Mouse (Mus musculus) embryonic facial prominence, embryonic 11.5 days (tissue): Measurements from ENCODE around the gene Ints2. TPM values are rescaled to one million over a fixed set of nuclear protein-coding genes. Genes with fewer than 3 reads are reported as not detected.
A peak's percentile ranks its signal among the peaks of the same experiment; 100 is the strongest.
"Not testable (repeated sequence)": the region's sequence is repeated elsewhere in the genome, so short reads cannot be mapped to it uniquely, and the experiment has no call there.

Experiments used
- ATAC-seq: fragments of 200-750 bp; cut with Nextera tagmentation; replicated peaks from 2 replicates; pipeline ENCODE4 v1.8.0; 2017; ENCODE audit warnings: low read depth; ENCODE audit not compliant: insufficient number of reproducible peaks, low FRiP score, low TSS enrichment
- DNase-seq: peaks from one replicate; pipeline ENCODE4 v3.0.0-alpha.2; 2015; ENCODE audit warnings: low spot score
- H3K27ac ChIP-seq: fragments of 300-500 bp; sonication (generic); replicated peaks from 2 replicates; pipeline ENCODE4 v1.5.1; 2014; ENCODE audit warnings: mild to moderate bottlenecking, low read depth, low read length, control low read depth
- H3K27me3 ChIP-seq: fragments of 300-500 bp; sonication (generic); 2 replicates; pipeline ENCODE4 v1.6.1; 2014; ENCODE audit warnings: mild to moderate bottlenecking, low read length, moderate library complexity, mixed read lengths; ENCODE audit not compliant: control insufficient read depth, insufficient read depth
- H3K36me3 ChIP-seq: fragments of 300-500 bp; sonication (generic); replicated peaks from 2 replicates; pipeline ENCODE4 v1.6.1; 2014; ENCODE audit warnings: low read depth, mild to moderate bottlenecking, low read length, moderate library complexity, mixed read lengths; ENCODE audit not compliant: control insufficient read depth, insufficient read depth
- H3K4me1 ChIP-seq: fragments of 300-500 bp; sonication (generic); 2 replicates; pipeline ENCODE4 v1.6.1; 2014; ENCODE audit warnings: low read length, mixed read lengths; ENCODE audit not compliant: control insufficient read depth, insufficient read depth
- H3K4me2 ChIP-seq: fragments of 300-500 bp; sonication (generic); 2 replicates; pipeline ENCODE4 v1.6.1; 2014; ENCODE audit warnings: low read depth, mild to moderate bottlenecking, control low read depth, low read length, moderate library complexity
- H3K4me3 ChIP-seq: fragments of 300-500 bp; sonication (generic); 2 replicates; pipeline ENCODE4 v1.5.1; 2014; ENCODE audit warnings: low read depth, low read length, control low read depth
- H3K9ac ChIP-seq: fragments of 300-500 bp; sonication (generic); replicated peaks from 2 replicates; pipeline ENCODE4 v1.6.1; 2014; ENCODE audit warnings: mild to moderate bottlenecking, control low read depth, low read length
- H3K9me3 ChIP-seq: fragments of 300-500 bp; sonication (generic); replicated peaks from 2 replicates; pipeline ENCODE4 v1.6.1; 2016; ENCODE audit warnings: mild to moderate bottlenecking, low read length, inconsistent platforms, mixed read lengths; ENCODE audit not compliant: control insufficient read depth
- WGBS: fragments of 180-500 bp; shearing (Covaris S2); extraction: QIAGEN DNeasy Blood & Tissue Kit; methylation state at CpG from one replicate; pipeline ENCODE4 v1.1.7; 2014; 5-methylcytosine and 5-hydroxymethylcytosine counted together
- polyA plus RNA-seq: library from polyadenylated mRNA; unstranded; fragments of >200 nt; fragmentation: Nextera tagmentation; extraction: Ambion mirVana; gene quantifications from 2 replicates; pipeline ENCODE4 v1.2.1, GENCODE M21; 2014

Ints2 gene
- polyA plus RNA-seq: 53.8 and 57.2 TPM in 2 replicates

DNA sequence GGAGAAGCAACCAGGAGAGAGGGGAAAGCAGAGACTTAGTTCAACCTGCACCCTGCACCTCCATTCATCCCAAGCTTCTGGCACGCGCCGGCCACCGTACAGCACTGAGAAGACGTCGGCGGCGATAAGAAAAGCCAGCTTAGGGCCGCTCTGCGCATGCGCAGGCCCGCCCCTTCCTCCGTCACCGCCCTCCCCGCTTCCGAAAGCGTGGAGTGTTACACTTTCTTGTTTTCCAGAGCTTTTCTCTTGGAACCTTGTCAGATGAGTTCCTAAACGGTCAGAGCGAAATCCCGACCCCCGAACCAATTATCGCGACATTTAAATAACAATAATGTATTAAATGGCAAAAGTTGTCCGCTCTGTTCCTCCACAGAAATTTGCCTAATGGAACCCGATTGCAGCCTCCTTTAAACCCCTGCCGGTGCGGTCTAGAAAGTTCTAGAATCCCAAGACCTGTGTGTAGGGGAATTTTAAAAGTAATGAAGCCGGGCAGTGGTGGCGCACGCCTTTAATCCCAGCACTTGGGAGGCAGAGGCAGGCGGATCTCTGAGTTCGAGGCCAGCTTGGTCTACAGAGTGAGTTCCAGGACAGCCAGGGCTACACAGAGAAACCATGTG lies at the start of gene Ints2:
TSS of gene Ints2 (minus strand) at position 116 of the 617 bp plus-strand sequence.
- Histone ChIP-seq H3K4me1 (no peaks in the 10 kb centered on the region), H3K36me3 (no peaks in the 10 kb centered on the region; the same call in 1 of the 2 replicates), H3K27ac (peak within 1 kb of the TSS; percentile 52; the same call in 1 of the 2 replicates), H3K4me3 (peak within 1 kb of the TSS; percentile 76), H3K9me3 (no peaks in the 10 kb centered on the region), H3K4me2 (peak within 1 kb of the TSS; percentile 55), H3K27me3 (no peaks in the 10 kb centered on the region), H3K9ac (peak within 1 kb of the TSS; percentile 92)
- peak; percentile 95 for DNase-seq
- ATAC-seq: peak; percentile 96
- WGBS: 8% methylated on average over 32 of the region's 32 CpGs

DNA sequence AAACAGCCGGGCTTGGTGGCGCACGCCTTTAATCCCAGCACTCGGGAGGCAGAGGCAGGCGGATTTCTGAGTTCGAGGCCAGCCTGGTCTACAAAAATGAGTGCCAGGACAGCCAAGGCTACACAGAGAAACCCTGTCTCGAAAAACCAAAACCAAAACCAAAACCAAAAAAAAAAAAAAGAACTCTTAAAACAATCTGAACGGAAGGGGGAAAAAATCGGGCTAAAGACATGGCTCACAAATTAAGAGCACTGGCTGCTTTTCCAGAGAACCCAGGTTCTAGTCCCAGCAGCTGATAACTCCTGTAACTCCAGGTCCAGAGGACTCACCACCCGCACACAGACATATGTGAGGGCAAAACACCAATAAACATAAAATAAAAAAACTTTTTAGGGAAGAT lies 34.8 kb upstream of the Ints2 start:
- not testable (repeated sequence) for H3K4me3 ChIP-seq, H3K4me1 ChIP-seq, H3K9me3 ChIP-seq, DNase-seq, H3K36me3 ChIP-seq, H3K27me3 ChIP-seq, H3K27ac ChIP-seq, H3K4me2 ChIP-seq, H3K9ac ChIP-seq, ATAC-seq
- 93% methylated on average over 10 of the region's 10 CpGs for WGBS

DNA sequence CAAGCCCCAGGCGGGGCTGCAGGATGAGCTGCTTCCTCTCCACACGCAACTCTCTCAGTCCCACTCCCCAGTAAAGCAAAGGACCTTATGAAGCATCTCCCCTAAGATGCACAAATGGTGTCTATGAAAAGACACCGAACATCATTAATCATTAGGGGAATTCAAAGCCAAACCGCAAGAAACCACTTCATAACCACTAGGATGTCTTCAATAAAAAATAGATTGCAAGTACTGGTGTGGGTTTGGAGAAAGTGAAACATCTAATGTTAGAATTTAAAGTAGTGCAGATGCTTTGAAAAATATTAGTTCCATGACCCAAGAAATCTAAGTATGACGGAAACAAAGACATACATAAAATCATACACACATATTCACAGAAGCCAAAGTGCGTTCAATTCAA lies 34.3 kb upstream of the Ints2 start:
- Histone ChIP-seq H3K27me3 (no peaks in the 10 kb centered on the region), H3K4me2 (no peak overlapping the region), H3K27ac (no peak overlapping the region), H3K9me3 (no peaks in the 10 kb centered on the region), H3K4me1 (no peaks in the 10 kb centered on the region), H3K4me3 (no peak overlapping the region), H3K9ac (no peak overlapping the region), H3K36me3 (no peaks in the 10 kb centered on the region; the same call in 1 of the 2 replicates)
- 97% methylated on average over 6 of the region's 6 CpGs for WGBS
- ATAC-seq (no peak), DNase-seq (no peak)

DNA sequence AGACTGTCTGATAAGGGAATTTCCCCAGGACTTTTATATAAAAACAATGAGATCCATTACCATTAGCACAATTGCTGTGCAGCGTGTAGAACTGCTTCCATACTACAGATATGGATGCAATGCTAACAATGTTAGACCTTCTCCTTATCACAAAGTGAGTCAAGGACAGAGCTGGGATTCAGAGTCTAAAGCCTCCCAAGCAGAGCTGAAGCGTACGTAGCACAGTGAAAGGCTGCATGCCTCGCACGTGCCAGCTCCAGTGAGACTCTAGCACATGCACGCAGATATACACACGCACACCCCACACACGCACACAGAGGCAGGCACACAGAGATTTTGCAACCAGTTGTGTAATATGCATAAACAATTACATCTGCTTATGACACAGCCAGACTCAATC lies 28.4 kb upstream of the Ints2 start:
- WGBS: 97% methylated on average over 8 of the region's 8 CpGs

DNA sequence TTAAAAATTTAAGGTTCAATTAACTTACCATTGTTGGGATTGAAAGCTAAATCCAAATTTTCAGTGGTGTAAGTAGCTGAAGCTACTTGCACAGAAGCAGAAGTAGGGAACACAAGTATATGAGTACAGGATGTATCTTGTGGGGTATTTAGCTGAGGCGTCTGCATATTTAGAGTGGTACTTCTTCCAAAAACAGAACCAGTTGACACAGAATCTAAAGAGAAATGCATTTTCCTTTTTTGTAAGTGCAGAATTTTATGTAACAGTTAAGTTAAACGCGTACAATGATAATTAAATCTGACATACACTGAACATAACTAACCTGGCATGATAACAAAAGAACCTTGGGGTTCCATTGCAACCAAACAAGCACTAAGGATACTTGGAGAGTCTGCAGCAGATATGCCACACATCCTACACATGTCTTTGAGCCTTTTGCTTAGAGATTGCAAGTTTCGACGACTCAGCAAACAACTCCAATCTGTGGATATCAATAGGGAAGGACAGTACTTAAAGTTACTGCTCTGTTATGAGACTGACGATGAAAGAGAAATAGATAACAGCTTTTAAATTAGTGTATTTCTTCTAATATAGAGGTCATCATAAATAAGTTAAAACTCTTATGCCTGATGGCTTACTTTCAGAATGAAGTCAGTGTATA lies 21.2 kb upstream of the Ints2 start:
- 95% methylated on average over 6 of the region's 6 CpGs for WGBS
- no peaks in the 10 kb centered on the region; the same call in 1 of the 2 replicates for H3K36me3 ChIP-seq

More for the DNA sequence above, 28.4 kb upstream of the Ints2 start:
- H3K36me3 ChIP-seq: no peaks in the 10 kb centered on the region; the same call in 1 of the 2 replicates
- H3K27ac ChIP-seq: no peak overlapping the region
- no peaks in the 10 kb centered on the region for H3K9me3 ChIP-seq
- no peak overlapping the region for H3K4me2 ChIP-seq
- no peak overlapping the region for H3K4me3 ChIP-seq
- no peaks in the 10 kb centered on the region for H3K4me1 ChIP-seq
- no peak for DNase-seq
- H3K9ac ChIP-seq: no peak overlapping the region
- no peaks in the 10 kb centered on the region for H3K27me3 ChIP-seq
- no peak for ATAC-seq

DNA sequence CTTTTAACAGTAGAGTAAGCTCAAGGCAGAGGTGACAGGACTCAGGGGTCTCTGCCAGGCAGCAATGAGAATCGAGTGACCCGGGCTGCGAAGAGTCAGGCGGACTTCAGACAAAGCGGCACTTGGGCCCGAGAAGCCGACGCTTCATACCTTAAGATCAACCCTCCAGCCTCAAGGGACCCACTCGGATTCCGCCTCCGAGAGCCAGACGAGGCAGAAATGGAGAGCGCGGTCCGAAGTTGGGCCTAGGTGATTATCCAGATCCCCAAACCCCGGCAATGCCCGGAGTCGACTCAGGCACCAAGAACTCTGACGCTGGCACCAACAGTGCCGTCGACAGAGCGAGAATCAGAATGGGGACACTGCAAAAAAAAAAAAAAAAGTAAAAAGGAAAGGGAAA lies 321 bp downstream of the Ints2 start:
- Histone ChIP-seq H3K36me3 (peaks cover 2% of the 10 kb centered on the region), H3K4me2 (peak overlapping the region; percentile 55), H3K9ac (peak overlapping the region; percentile 92), H3K4me1 (no peaks in the 10 kb centered on the region), H3K9me3 (no peaks in the 10 kb centered on the region), H3K27me3 (no peaks in the 10 kb centered on the region), H3K4me3 (peak overlapping the region; percentile 76), H3K27ac (peak overlapping the region; percentile 52; the same call in 1 of the 2 replicates)
- 0 out of 2 replicates have a peak, but pooled peaks have one; percentile 26 for ATAC-seq
- DNase-seq: peak; percentile 55
- WGBS: 0% methylated on average over 22 of the region's 22 CpGs

More for the DNA sequence above, 21.2 kb upstream of the Ints2 start:
- Histone ChIP-seq H3K27ac (no peak overlapping the region), H3K9me3 (no peaks in the 10 kb centered on the region), H3K27me3 (no peaks in the 10 kb centered on the region), H3K4me3 (no peak overlapping the region), H3K4me2 (no peak overlapping the region), H3K4me1 (no peaks in the 10 kb centered on the region), H3K9ac (no peak overlapping the region)
- DNase-seq (no peak), ATAC-seq (no peak)

DNA sequence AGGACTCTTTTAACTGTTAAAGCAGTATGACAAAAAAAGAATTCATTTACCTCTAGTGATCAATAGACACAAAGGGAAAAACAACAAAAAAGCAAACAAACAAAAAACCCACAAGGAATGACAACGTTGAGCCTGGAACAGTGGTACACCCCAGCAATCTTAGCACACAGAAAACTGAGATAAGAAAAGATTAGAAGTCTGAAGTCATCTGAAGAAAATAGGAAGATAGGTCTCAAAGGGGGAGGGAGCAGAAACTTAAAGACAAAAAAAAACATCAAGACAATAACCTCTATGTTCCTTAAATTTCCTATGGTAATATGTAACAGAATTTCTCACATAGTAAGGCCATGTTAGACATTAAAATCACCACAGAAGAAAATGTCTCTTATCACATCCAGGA lies 4.0 kb downstream of the Ints2 start:
- Histone ChIP-seq H3K9ac (no peak overlapping the region), H3K4me2 (no peak overlapping the region), H3K27ac (no peak overlapping the region), H3K36me3 (peaks cover 4% of the 10 kb centered on the region), H3K4me1 (no peaks in the 10 kb centered on the region), H3K9me3 (no peaks in the 10 kb centered on the region), H3K4me3 (no peak overlapping the region), H3K27me3 (no peaks in the 10 kb centered on the region)
- 88% methylated on average over 1 of the region's 1 CpGs for WGBS
- ATAC-seq (no peak), DNase-seq (no peak)

DNA sequence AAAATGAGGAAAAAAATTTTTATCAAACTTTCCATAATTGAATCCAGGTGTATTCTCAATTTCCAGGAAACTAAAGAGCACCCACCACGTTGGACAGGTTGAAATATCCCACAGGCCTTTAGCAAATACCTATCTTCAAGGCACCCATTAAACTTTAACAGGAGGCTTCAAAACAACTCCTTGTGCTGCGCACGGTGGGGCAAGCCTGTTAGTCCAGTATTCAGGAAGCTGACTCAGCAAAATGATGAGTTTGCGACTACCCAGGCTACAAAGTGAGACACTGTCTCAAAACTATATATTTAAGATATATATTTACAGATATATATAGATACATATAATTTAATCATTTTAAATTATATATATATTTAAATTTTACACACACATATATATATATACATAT lies 24.9 kb downstream of the Ints2 start:
- 83% methylated on average over 4 of the region's 4 CpGs for WGBS
- Histone ChIP-seq H3K9me3 (no peaks in the 10 kb centered on the region), H3K4me2 (no peak overlapping the region), H3K4me1 (no peaks in the 10 kb centered on the region), H3K36me3 (peaks cover 2% of the 10 kb centered on the region), H3K27me3 (no peaks in the 10 kb centered on the region), H3K9ac (no peak overlapping the region), H3K4me3 (no peak overlapping the region), H3K27ac (no peak overlapping the region)
- ATAC-seq: no peak
- DNase-seq: no peak
